Mouse (Mus musculus) MEL (cell line): ENCODE measurements around the gene Hdgf. TPM values are rescaled to one million over a fixed set of nuclear protein-coding genes. Genes with fewer than 3 reads are reported as not detected.

Experiments
- DNase-seq: peaks from one replicate; pipeline ENCODE4 v3.0.0; 2011; ENCODE audit warnings: low read depth, low spot score
- H3K27ac ChIP-seq: 2 replicates; pipeline ENCODE4 v1.5.1; 2012; ENCODE audit warnings: low read depth, mild to moderate bottlenecking, control low read depth, low read length, moderate library complexity; ENCODE audit not compliant: control insufficient read depth
- H3K27me3 ChIP-seq, 2 experiments: fragments of 150-350 bp in 1 of 2; sonication (generic) in 1 of 2; 2 replicates each; pipeline ENCODE4 v1.6.1; 2012; ENCODE audit warnings: low read length in 2 of 2, mild to moderate bottlenecking in 2 of 2, improper control_type of control experiment in 1 of 2, moderate library complexity in 1 of 2; ENCODE audit not compliant: insufficient read depth in 2 of 2, control insufficient read depth in 1 of 2
- H3K36me3 ChIP-seq, 2 experiments: 2 replicates each; pipeline ENCODE4 v1.6.1; 2012 to 2014; ENCODE audit warnings: low read length in 2 of 2, improper control_type of control experiment in 1 of 2, inconsistent platforms in 1 of 2, mild to moderate bottlenecking in 1 of 2; ENCODE audit not compliant: insufficient read depth in 2 of 2, control insufficient read depth in 1 of 2
- H3K4me1 ChIP-seq, 2 experiments: fragments of 150-350 bp in 1 of 2; sonication (generic) in 1 of 2; 2 replicates each; pipeline ENCODE4 v1.6.1; 2012; ENCODE audit warnings: low read length in 2 of 2, improper control_type of control experiment in 1 of 2, mild to moderate bottlenecking in 1 of 2; ENCODE audit not compliant: insufficient read depth in 2 of 2, control insufficient read depth in 1 of 2
- H3K4me3 ChIP-seq, 2 experiments: fragments of 150-350 bp in 1 of 2; sonication (generic) in 1 of 2; 2 replicates each; pipeline ENCODE4 v1.5.1; 2012; ENCODE audit warnings: low read depth in 2 of 2, low read length in 2 of 2, mild to moderate bottlenecking in 2 of 2, moderate library complexity in 2 of 2, control low read depth in 1 of 2, improper control_type of control experiment in 1 of 2; ENCODE audit not compliant: control insufficient read depth in 1 of 2, insufficient read depth in 1 of 2
- H3K79me2 ChIP-seq: 2 replicates; pipeline ENCODE4 v1.6.1; 2012; ENCODE audit warnings: mild to moderate bottlenecking, low read length, moderate library complexity; ENCODE audit not compliant: control insufficient read depth, poor library complexity, insufficient read depth
- H3K9ac ChIP-seq: 2 replicates; pipeline ENCODE4 v1.6.1; 2012; ENCODE audit warnings: low read depth, mild to moderate bottlenecking, control low read depth, low read length, moderate library complexity; ENCODE audit not compliant: control insufficient read depth, poor library complexity, severe bottlenecking
- H3K9me3 ChIP-seq: fragments of 150-350 bp; sonication (generic); replicated peaks from 2 replicates; pipeline ENCODE4 v1.6.1; 2012; ENCODE audit warnings: mild to moderate bottlenecking, low read length, improper control_type of control experiment, moderate library complexity; ENCODE audit not compliant: insufficient read depth
- BHLHE40 ChIP-seq: IDR thresholded peaks from 2 replicates; pipeline ENCODE4 v1.6.1; 2012; ENCODE audit warnings: low read depth, mild to moderate bottlenecking, inconsistent platforms, low read length, improper control_type of control experiment, borderline replicate concordance
- CHD1 ChIP-seq: IDR thresholded peaks from 2 replicates; pipeline ENCODE4 v1.6.1; 2012; ENCODE audit warnings: low read depth, mild to moderate bottlenecking, inconsistent platforms, low read length, improper control_type of control experiment
- CHD2 ChIP-seq: IDR thresholded peaks from 2 replicates; pipeline ENCODE4 v1.6.1; 2011; ENCODE audit warnings: low read length, improper control_type of control experiment
- CTCF ChIP-seq, 3 experiments: IDR thresholded peaks in 2 of 3; conservative IDR thresholded peaks in 1 of 3; 2 replicates each; pipeline ENCODE4 v1.5.1; 2011 to 2012; ENCODE audit warnings: low read length in 3 of 3, low read depth in 2 of 3, mild to moderate bottlenecking in 2 of 3, improper control_type of control experiment in 1 of 3, inconsistent platforms in 1 of 3, mixed read lengths in 1 of 3, moderate library complexity in 1 of 3; ENCODE audit not compliant: control insufficient read depth in 1 of 3, insufficient read depth in 1 of 3, poor library complexity in 1 of 3, severe bottlenecking in 1 of 3
- E2F4 ChIP-seq: IDR thresholded peaks from 2 replicates; pipeline ENCODE4 v1.6.1; 2011; ENCODE audit warnings: low read depth, low read length, improper control_type of control experiment, borderline replicate concordance
- ELF1 ChIP-seq: IDR thresholded peaks from 2 replicates; pipeline ENCODE4 v1.6.1; 2014; ENCODE audit warnings: low read depth, mild to moderate bottlenecking, inconsistent platforms, low read length, improper control_type of control experiment, moderate library complexity
- EP300 ChIP-seq, 2 experiments: IDR thresholded peaks; 2 replicates each; pipeline ENCODE4 v1.6.1; 2011; ENCODE audit warnings: improper control_type of control experiment in 2 of 2, low read length in 2 of 2, low read depth in 1 of 2, mild to moderate bottlenecking in 1 of 2
- ETS1 ChIP-seq: IDR thresholded peaks from 2 replicates; pipeline ENCODE4 v1.6.1; 2012; ENCODE audit warnings: low read depth, mild to moderate bottlenecking, inconsistent platforms, low read length, improper control_type of control experiment, moderate library complexity
- GABPA ChIP-seq: IDR thresholded peaks from 2 replicates; pipeline ENCODE4 v1.6.1; 2012; ENCODE audit warnings: low read depth, mild to moderate bottlenecking, inconsistent platforms, low read length, improper control_type of control experiment, moderate library complexity
- GATA1 ChIP-seq: IDR thresholded peaks from 2 replicates; pipeline ENCODE4 v1.6.1; 2011; ENCODE audit warnings: low read depth, low read length, improper control_type of control experiment
- HCFC1 ChIP-seq: IDR thresholded peaks from 2 replicates; pipeline ENCODE4 v1.6.1; 2012; ENCODE audit warnings: low read depth, mild to moderate bottlenecking, inconsistent platforms, low read length, improper control_type of control experiment, moderate library complexity
- JUND ChIP-seq: IDR thresholded peaks from 2 replicates; pipeline ENCODE4 v1.6.1; 2011; ENCODE audit warnings: low read depth, mild to moderate bottlenecking, improper control_type of control experiment, low read length
- MAFK ChIP-seq: IDR thresholded peaks from 2 replicates; pipeline ENCODE4 v1.6.1; 2011; ENCODE audit warnings: low read depth, mild to moderate bottlenecking, low read length, improper control_type of control experiment, borderline replicate concordance
- MAX ChIP-seq: IDR thresholded peaks from 2 replicates; pipeline ENCODE4 v1.6.1; 2011; ENCODE audit warnings: low read length, improper control_type of control experiment
- MAZ ChIP-seq: IDR thresholded peaks from 2 replicates; pipeline ENCODE4 v1.6.1; 2012; ENCODE audit warnings: low read depth, mild to moderate bottlenecking, inconsistent platforms, low read length, improper control_type of control experiment
- MEF2A ChIP-seq: IDR thresholded peaks from 2 replicates; pipeline ENCODE4 v1.6.1; 2014; ENCODE audit warnings: low read depth, mild to moderate bottlenecking, inconsistent platforms, low read length, improper control_type of control experiment; ENCODE audit not compliant: poor library complexity, insufficient replicate concordance, severe bottlenecking; ENCODE audit errors: extremely low read depth
- MXI1 ChIP-seq: IDR thresholded peaks from 2 replicates; pipeline ENCODE4 v1.6.1; 2011; ENCODE audit warnings: mild to moderate bottlenecking, low read depth, low read length, improper control_type of control experiment
- MYB ChIP-seq: IDR thresholded peaks from 2 replicates; pipeline ENCODE4 v1.6.1; 2011; ENCODE audit warnings: mild to moderate bottlenecking, low read depth, low read length, improper control_type of control experiment
- MYC ChIP-seq: IDR thresholded peaks from 2 replicates; pipeline ENCODE4 v1.6.1; 2011; ENCODE audit warnings: low read depth, mild to moderate bottlenecking, low read length, improper control_type of control experiment, moderate library complexity
- NELFE ChIP-seq: IDR thresholded peaks from 2 replicates; pipeline ENCODE4 v1.6.1; 2011; ENCODE audit warnings: low read depth, low read length, improper control_type of control experiment
- NRF1 ChIP-seq: IDR thresholded peaks from 2 replicates; pipeline ENCODE4 v1.6.1; 2014; ENCODE audit warnings: low read depth, mild to moderate bottlenecking, inconsistent platforms, low read length, improper control_type of control experiment, moderate library complexity; ENCODE audit not compliant: poor library complexity, insufficient read depth, severe bottlenecking
- POLR2AphosphoS2 ChIP-seq: IDR thresholded peaks from 2 replicates; pipeline ENCODE4 v1.6.1; 2011; ENCODE audit warnings: low read length, improper control_type of control experiment
- POLR2AphosphoS5 ChIP-seq: IDR thresholded peaks from 2 replicates; pipeline ENCODE4 v1.6.1; 2012; ENCODE audit warnings: low read depth, borderline replicate concordance, mild to moderate bottlenecking, inconsistent platforms, low read length, moderate library complexity, mixed read lengths
- RCOR1 ChIP-seq: IDR thresholded peaks from 2 replicates; pipeline ENCODE4 v1.6.1; 2012; ENCODE audit warnings: low read depth, mild to moderate bottlenecking, inconsistent platforms, low read length, improper control_type of control experiment
- SIN3A ChIP-seq: IDR thresholded peaks from 2 replicates; pipeline ENCODE4 v1.6.1; 2012; ENCODE audit warnings: low read length, improper control_type of control experiment, inconsistent platforms
- SMC3 ChIP-seq: IDR thresholded peaks from 2 replicates; pipeline ENCODE4 v1.6.1; 2011; ENCODE audit warnings: low read depth, low read length, improper control_type of control experiment
- TAL1 ChIP-seq: IDR thresholded peaks from 2 replicates; pipeline ENCODE4 v1.6.1; 2012; ENCODE audit warnings: mild to moderate bottlenecking, inconsistent platforms, low read length, moderate library complexity, mixed read lengths
- TBP ChIP-seq: IDR thresholded peaks from 2 replicates; pipeline ENCODE4 v1.8.0; 2011; ENCODE audit warnings: low read depth, low read length, improper control_type of control experiment
- TCF12 ChIP-seq: IDR thresholded peaks from 2 replicates; pipeline ENCODE4 v1.6.1; 2014; ENCODE audit warnings: low read depth, mild to moderate bottlenecking, inconsistent platforms, low read length, improper control_type of control experiment, moderate library complexity
- USF1 ChIP-seq: IDR thresholded peaks from 2 replicates; pipeline ENCODE4 v1.6.1; 2014; ENCODE audit warnings: low read depth, mild to moderate bottlenecking, inconsistent platforms, low read length, improper control_type of control experiment, moderate library complexity
- USF2 ChIP-seq, 2 experiments: IDR thresholded peaks; 2 replicates each; pipeline ENCODE4 v1.6.1; 2011 to 2012; ENCODE audit warnings: improper control_type of control experiment in 2 of 2, low read length in 2 of 2, borderline replicate concordance in 1 of 2, inconsistent platforms in 1 of 2, low read depth in 1 of 2, mild to moderate bottlenecking in 1 of 2; ENCODE audit not compliant: insufficient read depth in 1 of 2
- ZC3H11A ChIP-seq: IDR thresholded peaks from 2 replicates; pipeline ENCODE4 v1.6.1; 2012; ENCODE audit warnings: low read depth, mild to moderate bottlenecking, inconsistent platforms, low read length, improper control_type of control experiment
- ZKSCAN1 ChIP-seq: IDR thresholded peaks from 2 replicates; pipeline ENCODE4 v1.6.1; 2012; ENCODE audit warnings: low read depth, mild to moderate bottlenecking, inconsistent platforms, low read length, improper control_type of control experiment, moderate library complexity
- ZMIZ1 ChIP-seq: IDR thresholded peaks from 2 replicates; pipeline ENCODE4 v1.6.1; 2012; ENCODE audit warnings: low read depth, mild to moderate bottlenecking, inconsistent platforms, low read length, improper control_type of control experiment, moderate library complexity
- ZNF384 ChIP-seq: IDR thresholded peaks from 2 replicates; pipeline ENCODE4 v1.6.1; 2012; ENCODE audit warnings: low read depth, mild to moderate bottlenecking, inconsistent platforms, low read length, improper control_type of control experiment
- polyA plus RNA-seq, 2 experiments: library from polyadenylated mRNA; stranded (reverse) in 1 of 2; unstranded in 1 of 2; fragments of >175 nt in 1 of 2; fragments of >200 nt in 1 of 2; gene quantifications; 2 replicates each; pipeline versions ENCODE4 v1.2.1 to v1.2.4; 2012; ENCODE audit warnings: low replicate concordance in 2 of 2, low read depth in 1 of 2; ENCODE audit not compliant: insufficient read length in 2 of 2, insufficient read depth in 1 of 2, missing spikeins in 1 of 2
- total RNA-seq: library from RNA; depleted of rRNA; stranded (reverse); fragments of 300-350 nt; gene quantifications from 2 replicates; pipeline ENCODE4 v1.2.3, GENCODE M21; 2012; rRNA removed

Hdgf gene
- total RNA-seq (505 and 519 TPM in 2 replicates), polyA plus RNA-seq (1,000 to 10,000 TPM in 1 of 2 experiments, 100 to 1,000 TPM in 1; 369 to 1,503 TPM)

GRCm38 (mm10) chr3:87905880-87906485 is at the start of gene Hdgf:
TSS of gene Hdgf (plus strand) at chr3:87906321.
- H3K36me3 ChIP-seq, result peaks cover under 1 to 34% of the 10 kb centered on the region in 2 experiments; a peak in 3 of 4 replicates
- H3K4me3 ChIP-seq, result peak within 1 kb of the TSS; percentile 82 to 99
- H3K79me2 ChIP-seq, result peaks cover 51% of the 10 kb centered on the region
- H3K9me3 ChIP-seq, result no peaks in the 10 kb centered on the region
- H3K27ac ChIP-seq, result peak within 1 kb of the TSS; percentile 85
- peak; percentile 97 for DNase-seq
- no peaks in the 10 kb centered on the region for H3K27me3 ChIP-seq
- peak within 1 kb of the TSS; percentile 97 for H3K9ac ChIP-seq
- peaks cover 0 to 35% of the 10 kb centered on the region in 2 experiments; a peak in 3 of 4 replicates for H3K4me1 ChIP-seq
- TF ChIP-seq POLR2AphosphoS2, result peak; percentile 64
- TF ChIP-seq MEF2A, result peak; percentile 63; the same call in 1 of the 2 replicates
- TF ChIP-seq MAZ, result peak; percentile 100
- no peak for TF ChIP-seq MAFK
- 0 out of 2 replicates have a peak, but pooled peaks have one; percentile 54 for TF ChIP-seq E2F4
- no peak for TF ChIP-seq JUND
- peak; percentile 100 for TF ChIP-seq MAX
- no peak for TF ChIP-seq POLR2AphosphoS5
- TF ChIP-seq SIN3A, result peak; percentile 99
- no peak for TF ChIP-seq MYB
- peak in 1 of 2 experiments; percentile 40; a peak in 2 of 4 replicates for TF ChIP-seq EP300 (IDR thresholded peaks at IDR 0.05; ENCODE audit: low read depth in 1 of 2, low read length in 2 of 2)
- peak; percentile 80; the same call in 1 of the 2 replicates for TF ChIP-seq ZMIZ1
- TF ChIP-seq GATA1, result no peak
- no peak for TF ChIP-seq ZNF384
- TF ChIP-seq CHD1, result no peak
- peak; percentile 55 for TF ChIP-seq ETS1
- peak; percentile 99 for TF ChIP-seq MXI1
- no peak for TF ChIP-seq TAL1
- no peak for TF ChIP-seq SMC3
- TF ChIP-seq NRF1, result 0 out of 2 replicates have a peak, but pooled peaks have one; percentile 29
- TF ChIP-seq USF2 (IDR thresholded peaks at IDR 0.05; ENCODE audit: borderline replicate concordance in 1 of 2, insufficient read depth in 1 of 2, low read depth in 1 of 2, low read length in 2 of 2), result peak in 1 of 2 experiments; percentile 61; a peak in 1 of 4 replicates
- 0 out of 2 replicates have a peak, but pooled peaks have one; percentile 5 for TF ChIP-seq RCOR1
- TF ChIP-seq GABPA, result peak; percentile 71; the same call in 1 of the 2 replicates
- TF ChIP-seq CTCF (IDR thresholded peaks at IDR 0.05 in 2 of 3, conservative IDR thresholded peaks at IDR 0.05 in 1 of 3; ENCODE audit: control insufficient read depth in 1 of 3, insufficient read depth in 1 of 3, low read depth in 2 of 3, low read length in 3 of 3, poor library complexity in 1 of 3, severe bottlenecking in 1 of 3), result no peak
- TF ChIP-seq ELF1, result 0 out of 2 replicates have a peak, but pooled peaks have one; percentile 47
- peak; percentile 94 for TF ChIP-seq USF1
- TF ChIP-seq TBP, result peak; percentile 37
- peak; percentile 100 for TF ChIP-seq MYC
- no peak for TF ChIP-seq ZC3H11A
- TF ChIP-seq CHD2, result no peak
- no peak for TF ChIP-seq ZKSCAN1
- peak; percentile 98 for TF ChIP-seq BHLHE40
- peak; percentile 69 for TF ChIP-seq NELFE
- peak; percentile 95 for TF ChIP-seq HCFC1
- TF ChIP-seq TCF12, result peak; percentile 63
